Mouse (Mus musculus): Measurements from ENCODE around the gene Polr2m. TPM values are rescaled to one million over a fixed set of nuclear protein-coding genes. Genes with fewer than 3 reads are reported as not detected.
A peak's percentile ranks its signal among the peaks of the same experiment; 100 is the strongest.

Polr2m gene
- polyA plus RNA-seq, 2 experiments, result 75.2 to 86.5 TPM

- H3K27me3 ChIP-seq (ENCODE audit: control insufficient read depth, insufficient read depth, low read length), result no peaks in the 10 kb centered on the region
- H3K4me2 ChIP-seq (ENCODE audit: low read depth), result no peak overlapping the region
- DNase-seq (ENCODE audit: low read depth in 3 of 3, low spot score in 3 of 3) (no peak), ATAC-seq (ENCODE audit: insufficient read depth) (no peak)
- H3K36me3 ChIP-seq (replicated peaks; ENCODE audit: control insufficient read depth, insufficient read depth, low read depth), result no peaks in the 10 kb centered on the region
- H3K4me3 ChIP-seq (ENCODE audit: insufficient read depth in 1 of 2, low read depth in 2 of 2, low read length in 2 of 2), result no peak overlapping the region
- H3K9me3 ChIP-seq (ENCODE audit: control insufficient read depth, low read length), result no peaks in the 10 kb centered on the region
- TF ChIP-seq EP300 (IDR thresholded peaks at IDR 0.05; ENCODE audit: low read depth) (no peak), CTCF (IDR thresholded peaks at IDR 0.05; ENCODE audit: low read depth) (no peak)
- WGBS (ENCODE audit: insufficient replicate concordance), result 57% methylated on average over 3 of the region's 3 CpGs
- no peak overlapping the region for H3K27ac ChIP-seq
- no peak overlapping the region for H3K9ac ChIP-seq (replicated peaks)
- no peaks in the 10 kb centered on the region for H3K4me1 ChIP-seq (replicated peaks; ENCODE audit: control insufficient read depth in 2 of 2, insufficient read depth in 2 of 2, low read length in 1 of 2)
These were observed 34.1 kb upstream of the Polr2m start for GRCm38 (mm10) chr9:71519836-71520235.

GRCm38 (mm10) chr9:71517487-71517886 is 31.8 kb upstream of the Polr2m start:
- Histone ChIP-seq H3K9me3 (ENCODE audit: control insufficient read depth, low read length) (no peaks in the 10 kb centered on the region), H3K27me3 (ENCODE audit: control insufficient read depth, insufficient read depth, low read length) (no peaks in the 10 kb centered on the region), H3K36me3 (replicated peaks; ENCODE audit: control insufficient read depth, insufficient read depth, low read depth) (no peaks in the 10 kb centered on the region), H3K4me3 (ENCODE audit: insufficient read depth in 1 of 2, low read depth in 2 of 2, low read length in 2 of 2) (no peak overlapping the region), H3K27ac (no peak overlapping the region), H3K4me2 (ENCODE audit: low read depth) (no peak overlapping the region), H3K4me1 (replicated peaks; ENCODE audit: control insufficient read depth in 2 of 2, insufficient read depth in 2 of 2, low read length in 1 of 2) (no peaks in the 10 kb centered on the region), H3K9ac (replicated peaks) (no peak overlapping the region)
- no peak for ATAC-seq (ENCODE audit: insufficient read depth)
- 15% methylated on average over 4 of the region's 4 CpGs for WGBS (ENCODE audit: insufficient replicate concordance)
- TF ChIP-seq CTCF (IDR thresholded peaks at IDR 0.05; ENCODE audit: low read depth) (no peak), EP300 (IDR thresholded peaks at IDR 0.05; ENCODE audit: low read depth) (no peak)
- DNase-seq (ENCODE audit: low read depth in 3 of 3, low spot score in 3 of 3), result no peak

- no peaks in the 10 kb centered on the region for H3K36me3 ChIP-seq (replicated peaks; ENCODE audit: control insufficient read depth, insufficient read depth, low read depth)
- WGBS (ENCODE audit: insufficient replicate concordance), result 71% methylated on average over 4 of the region's 4 CpGs
- no peak overlapping the region for H3K27ac ChIP-seq
- no peak for TF ChIP-seq EP300 (IDR thresholded peaks at IDR 0.05; ENCODE audit: low read depth)
- TF ChIP-seq CTCF (IDR thresholded peaks at IDR 0.05; ENCODE audit: low read depth), result peak; percentile 25; the same call in 1 of the 2 replicates
- H3K4me3 ChIP-seq (ENCODE audit: insufficient read depth in 1 of 2, low read depth in 2 of 2, low read length in 2 of 2), result no peak overlapping the region
- H3K4me2 ChIP-seq (ENCODE audit: low read depth), result no peak overlapping the region
- H3K9me3 ChIP-seq (ENCODE audit: control insufficient read depth, low read length), result no peaks in the 10 kb centered on the region
- no peak overlapping the region for H3K9ac ChIP-seq (replicated peaks)
- DNase-seq (ENCODE audit: low read depth in 3 of 3, low spot score in 3 of 3) (no peak), ATAC-seq (ENCODE audit: insufficient read depth) (no peak)
- H3K27me3 ChIP-seq (ENCODE audit: control insufficient read depth, insufficient read depth, low read length), result no peaks in the 10 kb centered on the region
- no peaks in the 10 kb centered on the region for H3K4me1 ChIP-seq (replicated peaks; ENCODE audit: control insufficient read depth in 2 of 2, insufficient read depth in 2 of 2, low read length in 1 of 2)
These were observed 30.1 kb upstream of the Polr2m start for GRCm38 (mm10) chr9:71515862-71516261.

GRCm38 (mm10) chr9:71513566-71513965 is 27.8 kb upstream of the Polr2m start:
- no peaks in the 10 kb centered on the region for H3K27me3 ChIP-seq (ENCODE audit: control insufficient read depth, insufficient read depth, low read length)
- WGBS (ENCODE audit: insufficient replicate concordance), result 57% methylated on average over 4 of the region's 4 CpGs
- no peak for TF ChIP-seq CTCF (IDR thresholded peaks at IDR 0.05; ENCODE audit: low read depth)
- no peak for TF ChIP-seq EP300 (IDR thresholded peaks at IDR 0.05; ENCODE audit: low read depth)

GRCm38 (mm10) chr9:71512899-71513298 is 27.2 kb upstream of the Polr2m start:
- Histone ChIP-seq H3K4me3 (ENCODE audit: insufficient read depth in 1 of 2, low read depth in 2 of 2, low read length in 2 of 2) (no peak overlapping the region), H3K9ac (replicated peaks) (no peak overlapping the region), H3K4me1 (replicated peaks; ENCODE audit: control insufficient read depth in 2 of 2, insufficient read depth in 2 of 2, low read length in 1 of 2) (no peaks in the 10 kb centered on the region), H3K27me3 (ENCODE audit: control insufficient read depth, insufficient read depth, low read length) (no peaks in the 10 kb centered on the region), H3K9me3 (ENCODE audit: control insufficient read depth, low read length) (no peaks in the 10 kb centered on the region), H3K36me3 (replicated peaks; ENCODE audit: control insufficient read depth, insufficient read depth, low read depth) (no peaks in the 10 kb centered on the region), H3K27ac (no peak overlapping the region), H3K4me2 (ENCODE audit: low read depth) (no peak overlapping the region)
- TF ChIP-seq CTCF (IDR thresholded peaks at IDR 0.05; ENCODE audit: low read depth) (no peak), EP300 (IDR thresholded peaks at IDR 0.05; ENCODE audit: low read depth) (no peak)
- DNase-seq (ENCODE audit: low read depth in 3 of 3, low spot score in 3 of 3) (no peak), ATAC-seq (ENCODE audit: insufficient read depth) (no peak)
- WGBS (ENCODE audit: insufficient replicate concordance), result 58% methylated on average over 10 of the region's 10 CpGs

More at GRCm38 (mm10) chr9:71513566-71513965, 27.8 kb upstream of the Polr2m start:
- Histone ChIP-seq H3K27ac (no peak overlapping the region), H3K9ac (replicated peaks) (no peak overlapping the region), H3K4me1 (replicated peaks; ENCODE audit: control insufficient read depth in 2 of 2, insufficient read depth in 2 of 2, low read length in 1 of 2) (no peaks in the 10 kb centered on the region), H3K36me3 (replicated peaks; ENCODE audit: control insufficient read depth, insufficient read depth, low read depth) (no peaks in the 10 kb centered on the region), H3K9me3 (ENCODE audit: control insufficient read depth, low read length) (no peaks in the 10 kb centered on the region), H3K4me3 (ENCODE audit: insufficient read depth in 1 of 2, low read depth in 2 of 2, low read length in 2 of 2) (no peak overlapping the region), H3K4me2 (ENCODE audit: low read depth) (no peak overlapping the region)
- ATAC-seq (ENCODE audit: insufficient read depth) (no peak), DNase-seq (ENCODE audit: low read depth in 3 of 3, low spot score in 3 of 3) (no peak)

Measured in liver, embryonic 14.5 days (tissue).